Mouse (Mus musculus) stomach, postnatal 0 days (tissue): ENCODE results near the gene Snx7. TPM values are rescaled to one million over a fixed set of nuclear protein-coding genes. Genes with fewer than 3 reads are reported as not detected.

ENCODE experiments used
- ATAC-seq: fragments of 200-750 bp; cut with Nextera tagmentation; 2 replicates; pipeline ENCODE4 v1.8.0; 2017; ENCODE audit not compliant: low FRiP score, low TSS enrichment
- DNase-seq: peaks from one replicate; pipeline ENCODE4 v3.0.0-alpha.2; 2016; ENCODE audit warnings: low spot score
- H3K27ac ChIP-seq: fragments of 300-500 bp; sonication (generic); replicated peaks from 2 replicates; pipeline ENCODE4 v1.5.1; 2014; ENCODE audit warnings: mild to moderate bottlenecking, control low read depth
- H3K27me3 ChIP-seq: fragments of 300-500 bp; sonication (generic); 2 replicates; pipeline ENCODE4 v1.6.1; 2014; ENCODE audit warnings: low read length; ENCODE audit not compliant: control insufficient read depth, insufficient read depth
- H3K36me3 ChIP-seq: fragments of 300-500 bp; sonication (generic); 2 replicates; pipeline ENCODE4 v1.6.1; 2014; ENCODE audit warnings: low read length, mixed read lengths; ENCODE audit not compliant: control insufficient read depth, insufficient read depth
- H3K4me1 ChIP-seq: fragments of 300-500 bp; sonication (generic); replicated peaks from 2 replicates; pipeline ENCODE4 v1.6.1; 2014; ENCODE audit warnings: antibody characterized with exemption; ENCODE audit not compliant: control insufficient read depth, insufficient read depth
- H3K4me2 ChIP-seq: fragments of 300-500 bp; sonication (generic); replicated peaks from 2 replicates; pipeline ENCODE4 v1.6.1; 2014; ENCODE audit warnings: low read depth, mild to moderate bottlenecking, control low read depth, moderate library complexity
- H3K4me3 ChIP-seq: fragments of 300-500 bp; sonication (generic); 2 replicates; pipeline ENCODE4 v1.5.1; 2014; ENCODE audit warnings: low read depth, low read length, control low read depth
- H3K9ac ChIP-seq: fragments of 300-500 bp; sonication (generic); 2 replicates; pipeline ENCODE4 v1.6.1; 2014; ENCODE audit warnings: mild to moderate bottlenecking, low read length, control low read depth, mixed read lengths
- H3K9me3 ChIP-seq: fragments of 300-500 bp; sonication (generic); 2 replicates; pipeline ENCODE4 v1.6.1; 2016; ENCODE audit warnings: low read length; ENCODE audit not compliant: control insufficient read depth
- CTCF ChIP-seq: IDR thresholded peaks from 2 replicates; pipeline ENCODE4 v1.5.1; 2016; ENCODE audit warnings: antibody characterized with exemption, low read depth, mild to moderate bottlenecking, moderate library complexity
- EP300 ChIP-seq: optimal IDR thresholded peaks from 2 replicates; pipeline ENCODE3; 2016; ENCODE audit warnings: antibody characterized with exemption
- WGBS: fragments of 180-500 bp; shearing (Covaris S2); extraction: QIAGEN DNeasy Blood & Tissue Kit; methylation state at CpG from one replicate; pipeline ENCODE4 v1.1.7; 2014; 5-methylcytosine and 5-hydroxymethylcytosine counted together
- polyA plus RNA-seq: library from polyadenylated mRNA; unstranded; fragments of >200 nt; fragmentation: Nextera tagmentation; extraction: Ambion mirVana; gene quantifications from 2 replicates; pipeline ENCODE4 v1.2.1, GENCODE M21; 2015

Snx7 gene
- polyA plus RNA-seq, result 35.2 and 38.4 TPM in 2 replicates

GRCm38 (mm10) chr3:117868637-117869323 lies at the start of gene Snx7:
Snx7 (minus strand) TSS chr3:117868936.
- Histone ChIP-seq H3K9me3 (no peaks in the 10 kb centered on the region), H3K27me3 (no peaks in the 10 kb centered on the region), H3K4me3 (peak within 1 kb of the TSS; percentile 65), H3K4me2 (peak within 1 kb of the TSS; percentile 76), H3K27ac (peak within 1 kb of the TSS; percentile 91), H3K9ac (peak within 1 kb of the TSS; percentile 79), H3K4me1 (no peaks in the 10 kb centered on the region; the same call in 1 of the 2 replicates), H3K36me3 (no peaks in the 10 kb centered on the region)
- peak; percentile 94 for DNase-seq
- ATAC-seq, result peak; percentile 100
- WGBS, result 0% methylated on average over 48 of the region's 53 CpGs
- TF ChIP-seq CTCF, result peak; percentile 45; the same call in 1 of the 2 replicates
- no peak for TF ChIP-seq EP300

DNA sequence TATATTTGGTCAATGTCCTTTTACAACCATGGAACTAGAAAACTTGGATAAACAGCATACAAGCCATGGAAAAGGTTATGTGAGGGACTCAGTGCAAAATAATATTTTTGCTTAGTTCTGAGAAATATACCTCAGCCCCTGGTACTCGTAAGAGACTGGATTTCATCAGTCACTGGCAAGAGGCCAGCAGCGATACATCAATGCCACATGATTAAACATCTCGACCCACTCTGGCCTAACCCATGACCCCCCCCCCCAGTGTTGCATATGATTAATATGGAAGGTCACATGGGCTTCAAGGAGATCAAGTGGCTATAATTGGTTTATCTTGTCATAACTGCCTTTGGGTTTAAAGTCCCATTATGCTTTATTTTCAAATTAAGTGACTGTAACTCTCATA lies 46.7 kb upstream of the Snx7 start:
- no peak overlapping the region for H3K4me3 ChIP-seq
- WGBS, result 42% methylated on average over 3 of the region's 3 CpGs
- H3K36me3 ChIP-seq, result no peaks in the 10 kb centered on the region
- H3K27me3 ChIP-seq, result no peaks in the 10 kb centered on the region
- H3K27ac ChIP-seq, result no peak overlapping the region
- no peak overlapping the region for H3K4me2 ChIP-seq
- no peak for ATAC-seq
- TF ChIP-seq CTCF (no peak), EP300 (no peak)
- no peaks in the 10 kb centered on the region for H3K9me3 ChIP-seq
- no peak for DNase-seq
- no peaks in the 10 kb centered on the region for H3K4me1 ChIP-seq
- H3K9ac ChIP-seq, result no peak overlapping the region

- no peak overlapping the region for H3K9ac ChIP-seq
- WGBS, result 62% methylated on average over 2 of the region's 2 CpGs
- no peak for TF ChIP-seq CTCF
- no peak for TF ChIP-seq EP300
- no peak for ATAC-seq
- no peaks in the 10 kb centered on the region for H3K9me3 ChIP-seq
- no peak overlapping the region for H3K27ac ChIP-seq
- no peaks in the 10 kb centered on the region for H3K27me3 ChIP-seq
- H3K4me1 ChIP-seq, result no peaks in the 10 kb centered on the region
- H3K4me3 ChIP-seq, result no peak overlapping the region
- H3K36me3 ChIP-seq, result no peaks in the 10 kb centered on the region
- DNase-seq, result no peak
- H3K4me2 ChIP-seq, result no peak overlapping the region
These were observed 25.0 kb upstream of the Snx7 start for GRCm38 (mm10) chr3:117893736-117894135.

GRCm38 (mm10) chr3:117875450-117875849 lies 6.7 kb upstream of the Snx7 start:
- H3K27me3 ChIP-seq, result no peaks in the 10 kb centered on the region

DNA sequence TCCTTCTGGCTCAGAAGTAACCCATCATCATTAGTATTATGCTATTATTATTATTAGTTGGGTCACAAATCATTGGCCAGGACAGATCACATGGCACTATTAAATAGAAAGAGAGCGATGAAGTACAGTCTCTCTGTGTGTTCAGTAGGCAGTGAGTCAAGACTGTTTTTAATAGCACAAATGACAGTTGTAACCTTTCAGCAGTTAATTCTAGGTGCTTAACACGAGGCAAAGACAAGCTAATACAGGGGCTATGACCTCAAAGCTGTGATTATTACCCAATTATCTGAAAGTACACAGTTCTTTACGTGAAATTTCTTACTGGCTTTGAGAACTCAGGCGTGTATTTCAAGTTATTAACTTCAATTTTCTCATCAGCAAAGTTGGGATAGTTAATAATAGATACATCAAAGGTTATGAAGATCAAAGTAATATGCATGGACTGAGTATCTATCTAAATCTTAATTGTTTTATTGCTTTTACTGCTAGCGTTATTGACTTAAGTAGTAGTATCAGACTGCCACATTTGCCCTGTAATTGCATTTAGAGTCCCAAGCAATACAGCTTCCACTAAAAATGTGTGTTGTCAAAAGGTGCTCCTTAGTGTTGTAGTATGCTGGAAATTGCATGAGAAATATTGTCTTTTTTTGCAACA lies 4.6 kb upstream of the Snx7 start:
- 62% methylated on average over 5 of the region's 5 CpGs for WGBS
- DNase-seq, result no peak
- TF ChIP-seq EP300 (no peak), CTCF (no peak)

More at GRCm38 (mm10) chr3:117875450-117875849, 6.7 kb upstream of the Snx7 start:
- H3K4me1 ChIP-seq, result no peaks in the 10 kb centered on the region
- no peak overlapping the region for H3K4me2 ChIP-seq
- H3K9ac ChIP-seq, result no peak overlapping the region
- H3K9me3 ChIP-seq, result no peaks in the 10 kb centered on the region
- DNase-seq (no peak), ATAC-seq (no peak)
- TF ChIP-seq CTCF (no peak), EP300 (no peak)
- 72% methylated on average over 3 of the region's 3 CpGs for WGBS
- no peak overlapping the region for H3K27ac ChIP-seq
- H3K4me3 ChIP-seq, result no peak overlapping the region
- no peaks in the 10 kb centered on the region for H3K36me3 ChIP-seq

GRCm38 (mm10) chr3:117869324-117869715 lies 584 bp upstream of the Snx7 start:
- DNase-seq, result no peak

More for the DNA sequence above, 4.6 kb upstream of the Snx7 start:
- Histone ChIP-seq H3K4me3 (no peak overlapping the region), H3K27me3 (no peaks in the 10 kb centered on the region), H3K4me1 (no peaks in the 10 kb centered on the region; the same call in 1 of the 2 replicates), H3K27ac (no peak overlapping the region), H3K4me2 (no peak overlapping the region), H3K9ac (no peak overlapping the region), H3K36me3 (no peaks in the 10 kb centered on the region), H3K9me3 (no peaks in the 10 kb centered on the region)
- no peak for ATAC-seq

More at GRCm38 (mm10) chr3:117869324-117869715, 584 bp upstream of the Snx7 start:
- Histone ChIP-seq H3K9ac (peak overlapping the region; percentile 79), H3K9me3 (no peaks in the 10 kb centered on the region), H3K27ac (peak overlapping the region; percentile 91), H3K4me3 (peak overlapping the region; percentile 65), H3K4me2 (peak overlapping the region; percentile 76), H3K36me3 (no peaks in the 10 kb centered on the region), H3K4me1 (no peaks in the 10 kb centered on the region; the same call in 1 of the 2 replicates), H3K27me3 (no peaks in the 10 kb centered on the region)
- 7% methylated on average over 2 of the region's 2 CpGs for WGBS
- ATAC-seq, result no peak
- no peak for TF ChIP-seq CTCF
- TF ChIP-seq EP300, result no peak
